Mouse (Mus musculus) small intestine, adult 2 months (tissue): ENCODE data around the gene Sptbn4.

Experiments
- CTCF ChIP-seq: fragments of 200-500 bp; IDR thresholded peaks from 2 replicates; pipeline ENCODE4 v1.5.1; 2012; ENCODE audit warnings: low read depth, mild to moderate bottlenecking, control low read depth, inconsistent platforms, low read length, moderate library complexity, mixed read lengths; ENCODE audit not compliant: insufficient replicate concordance, insufficient read length; ENCODE audit errors: extremely low read depth
- POLR2A ChIP-seq: fragments of 200-500 bp; IDR thresholded peaks from 2 replicates; pipeline ENCODE4 v1.6.1; 2012; ENCODE audit warnings: low read depth, mild to moderate bottlenecking, control low read depth, inconsistent platforms, low read length, moderate library complexity

DNA sequence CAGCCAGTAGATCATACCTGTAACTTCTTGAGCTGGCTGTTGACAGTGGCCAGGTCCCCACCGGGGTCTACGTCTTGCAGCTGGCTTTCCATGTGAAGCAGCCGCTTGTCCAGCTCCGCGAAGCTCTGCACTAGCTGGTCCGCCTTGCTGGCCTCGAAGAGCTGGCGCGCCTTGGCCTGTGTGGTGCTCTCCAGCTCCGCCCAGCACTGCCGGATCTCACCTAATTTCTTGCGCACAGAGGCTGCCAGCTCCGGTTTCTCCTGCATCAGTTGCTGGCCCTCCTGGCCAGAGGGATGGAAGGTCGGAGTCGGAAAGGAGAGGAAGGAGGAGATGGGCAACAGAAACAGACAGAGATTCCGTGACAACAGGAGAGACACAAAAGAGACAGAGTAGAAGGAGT lies 56.1 kb downstream of the Sptbn4 start:
- no peak for TF ChIP-seq CTCF
- TF ChIP-seq POLR2A: no peak
